Mouse (Mus musculus) lung, postnatal 0 days (tissue): ENCODE results near the gene Sds.

ENCODE experiments used
- CTCF ChIP-seq: IDR thresholded peaks from 2 replicates; pipeline ENCODE4 v1.5.1; 2016; ENCODE audit warnings: antibody characterized with exemption, mild to moderate bottlenecking
- EP300 ChIP-seq: IDR thresholded peaks from 2 replicates; pipeline ENCODE4 v1.6.1; 2016; ENCODE audit warnings: antibody characterized with exemption, mild to moderate bottlenecking, control low read depth

DNA sequence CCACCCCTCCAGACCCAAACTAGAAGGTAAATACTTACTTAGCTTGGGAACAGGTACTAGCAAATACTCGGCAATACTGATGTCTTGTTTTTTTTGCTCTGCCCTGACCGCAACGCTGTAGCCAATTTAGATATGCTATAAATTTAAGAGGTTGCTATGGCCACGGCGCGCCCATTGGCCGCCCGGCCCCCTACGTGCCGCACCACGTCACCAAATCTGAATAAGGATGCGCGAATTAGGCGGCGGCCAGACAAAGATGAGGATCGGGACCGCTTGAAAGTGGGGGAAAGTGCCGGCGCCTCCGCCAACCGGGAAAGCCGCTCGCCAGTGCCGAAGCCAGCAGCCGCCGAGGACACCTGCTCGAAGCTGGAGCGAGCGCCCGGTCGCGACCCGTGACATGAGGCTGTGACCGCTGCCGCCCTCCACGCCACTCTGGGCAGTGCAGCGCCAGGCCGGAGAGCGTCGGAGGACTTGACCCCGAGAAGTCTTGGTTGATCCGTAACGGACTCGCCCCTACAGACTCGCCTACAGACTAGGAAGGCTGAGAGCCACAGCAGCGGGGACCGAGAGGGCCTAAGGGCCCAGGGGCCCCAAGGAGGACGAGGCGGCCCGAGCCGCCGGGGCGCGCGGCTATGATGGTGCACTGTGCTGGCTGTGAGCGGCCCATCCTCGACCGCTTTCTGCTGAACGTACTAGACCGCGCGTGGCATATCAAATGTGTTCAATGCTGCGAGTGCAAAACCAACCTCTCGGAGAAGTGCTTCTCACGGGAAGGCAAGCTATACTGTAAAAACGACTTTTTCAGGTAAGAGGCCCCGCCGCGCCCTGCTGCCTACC, 44.5 kb upstream of the Sds start, which contains the start of gene Lhx5:
- TF ChIP-seq CTCF (no peak), EP300 (no peak)
